Mouse (Mus musculus): ENCODE results near the gene Treml1.

GRCm38 (mm10) chr17:48346231-48346630 is 13.5 kb upstream of the Treml1 start, which contains the start of gene Trem2:
- no peak for TF ChIP-seq POLR2A (IDR thresholded peaks at IDR 0.05; ENCODE audit: borderline replicate concordance, extremely low read depth, low read depth, low read length)
- TF ChIP-seq CTCF (IDR thresholded peaks at IDR 0.05; ENCODE audit: insufficient read depth, low read length): no peak

All from lung, adult 2 months (tissue).